Mouse (Mus musculus) lung, adult 2 months (tissue): ENCODE measurements around the gene Noxo1. TPM values are rescaled to one million over a fixed set of nuclear protein-coding genes. Genes with fewer than 3 reads are reported as not detected.

Source experiments
- DNase-seq: peaks from one replicate; pipeline ENCODE4 v3.0.0; 2022
- H3K4me1 ChIP-seq: fragments of 200-500 bp; 2 replicates; pipeline ENCODE4 v1.6.1; 2011; ENCODE audit warnings: low read length; ENCODE audit not compliant: control insufficient read depth, insufficient read depth
- H3K4me3 ChIP-seq: fragments of 200-500 bp; replicated peaks from 2 replicates; pipeline ENCODE3; 2011; ENCODE audit warnings: low read depth, mild to moderate bottlenecking, control low read depth, low read length; ENCODE audit errors: extremely low read depth
- CTCF ChIP-seq: fragments of 200-500 bp; IDR thresholded peaks from 2 replicates; pipeline ENCODE4 v1.5.1; 2011; ENCODE audit warnings: mild to moderate bottlenecking, low read length, control low read depth; ENCODE audit not compliant: insufficient read depth
- POLR2A ChIP-seq: fragments of 200-500 bp; IDR thresholded peaks from 2 replicates; pipeline ENCODE4 v1.6.1; 2011; ENCODE audit warnings: low read depth, mild to moderate bottlenecking, control low read depth, low read length, borderline replicate concordance; ENCODE audit errors: extremely low read depth
- WGBS: fragments of 180-500 bp; shearing (Covaris S2); methylation state at CpG from one replicate; pipeline ENCODE4 v1.1.7; 2018; 5-methylcytosine and 5-hydroxymethylcytosine counted together
- polyA plus RNA-seq: library from polyadenylated mRNA; depleted of rRNA; stranded (reverse); fragments of >200 nt; gene quantifications from 2 replicates; pipeline ENCODE4 v1.2.3, GENCODE M21; 2012; rRNA removed

Gene Noxo1
- polyA plus RNA-seq, result 13.2 and 14.2 TPM in 2 replicates

GRCm38 (mm10) chr17:24696011-24696697 is at the start of gene Noxo1, which contains the start of gene Gfer:
Gene Noxo1 (plus strand): TSS chr17:24696234.
Gene Gfer (minus strand): TSS chr17:24696156.
- peaks cover 2% of the 10 kb centered on the region for H3K4me1 ChIP-seq
- TF ChIP-seq POLR2A, result peak; percentile 43; the same call in 1 of the 2 replicates
- no peak for TF ChIP-seq CTCF
- WGBS, result 1% methylated on average over 72 of the region's 76 CpGs
- H3K4me3 ChIP-seq, result peak within 1 kb of the TSS; percentile 99
- DNase-seq, result peak; percentile 82

GRCm38 (mm10) chr17:24646381-24646780 is 49.7 kb upstream of the Noxo1 start:
- WGBS, result 49% methylated on average over 4 of the region's 4 CpGs
- no peak for DNase-seq
- TF ChIP-seq POLR2A (no peak), CTCF (no peak)
- H3K4me1 ChIP-seq, result peaks cover 24% of the 10 kb centered on the region
- peak overlapping the region; percentile 30 for H3K4me3 ChIP-seq

DNA sequence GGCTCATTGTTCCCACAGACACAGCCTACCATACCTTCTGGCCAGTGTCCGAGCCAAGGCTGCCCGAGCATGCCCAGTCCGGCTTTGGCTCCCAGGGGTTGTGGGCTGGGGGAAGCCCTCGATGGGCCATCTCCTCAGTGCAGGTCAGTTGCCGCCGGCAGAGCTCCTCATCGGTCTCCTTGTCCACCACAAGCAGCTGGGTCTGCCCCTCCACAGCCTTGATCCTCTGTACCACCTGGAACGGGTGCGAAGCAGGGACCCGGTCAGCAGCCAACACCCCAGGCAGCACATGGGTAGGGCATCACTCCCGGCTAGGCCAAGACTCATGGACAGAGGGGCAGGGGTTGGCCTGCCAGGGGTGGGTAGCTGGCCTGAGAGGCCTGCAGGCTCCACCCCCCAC is 48.5 kb upstream of the Noxo1 start:
- H3K4me3 ChIP-seq, result peak overlapping the region; percentile 58
- no peak for DNase-seq
- 43% methylated on average over 11 of the region's 11 CpGs for WGBS
- peaks cover 26% of the 10 kb centered on the region for H3K4me1 ChIP-seq
- TF ChIP-seq POLR2A (no peak; the same call in 1 of the 2 replicates), CTCF (no peak)

DNA sequence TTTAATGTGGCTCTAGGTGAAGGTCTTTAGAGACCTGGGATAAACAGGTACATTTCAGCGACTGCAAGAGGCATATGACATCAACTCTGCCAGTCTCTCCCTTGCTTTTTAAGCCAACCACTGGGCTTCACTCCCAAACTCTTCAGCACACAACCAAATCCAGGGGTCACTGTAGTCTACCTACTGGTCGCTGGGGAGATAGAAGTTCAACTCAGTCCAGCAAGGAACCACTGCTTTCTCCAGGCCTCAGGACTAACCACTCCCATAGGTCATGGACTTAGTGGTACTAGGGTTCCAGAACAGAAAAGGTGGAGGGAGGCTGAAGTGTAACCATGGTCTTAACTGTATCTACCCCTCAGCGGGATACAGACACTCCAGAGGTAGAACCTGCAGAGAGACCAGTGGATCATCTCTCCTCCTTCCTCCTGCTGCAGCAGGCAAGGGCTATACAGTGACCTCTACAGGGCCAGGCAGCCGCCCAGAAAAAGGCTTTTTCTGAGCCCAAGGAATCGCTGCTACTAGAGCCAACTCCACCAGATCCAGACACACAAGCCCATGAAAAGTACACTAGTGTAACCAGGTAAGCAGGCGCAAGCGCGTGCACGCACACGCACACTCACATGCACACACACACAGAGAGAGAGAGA is 47.2 kb upstream of the Noxo1 start:
- TF ChIP-seq POLR2A (no peak), CTCF (no peak)
- Histone ChIP-seq H3K4me1 (peaks cover 26% of the 10 kb centered on the region), H3K4me3 (peak overlapping the region; percentile 65)
- DNase-seq, result no peak
- WGBS, result 35% methylated on average over 10 of the region's 10 CpGs

- TF ChIP-seq CTCF (no peak), POLR2A (0 out of 2 replicates have a peak, but pooled peaks have one; percentile 19)
- Histone ChIP-seq H3K4me3 (peak overlapping the region; percentile 65), H3K4me1 (peaks cover 23% of the 10 kb centered on the region)
- DNase-seq, result peak; percentile 75
- whole genome bisulfite sequencing, result under 1% methylated on average over 35 of the region's 35 CpGs
Observed at GRCm38 (mm10) chr17:24649581-24650069, 46.4 kb upstream of the Noxo1 start.

- peak within 1 kb of the TSS; percentile 65 for H3K4me3 ChIP-seq
- peaks cover 21% of the 10 kb centered on the region for H3K4me1 ChIP-seq
- under 1% methylated on average over 41 of the region's 41 CpGs for WGBS
- peak; percentile 78 for DNase-seq
- TF ChIP-seq CTCF (no peak), POLR2A (peak; percentile 80; the same call in 1 of the 2 replicates)
Observed at GRCm38 (mm10) chr17:24650070-24650616, 45.9 kb upstream of the Noxo1 start, which contains the start of gene Slc9a3r2. Gene Slc9a3r2 (minus strand): TSS chr17:24650327.

- TF ChIP-seq POLR2A (no peak), CTCF (no peak)
- Histone ChIP-seq H3K4me3 (peak overlapping the region; percentile 57), H3K4me1 (peaks cover 16% of the 10 kb centered on the region)
- DNase-seq, result no peak
- WGBS, result 44% methylated on average over 4 of the region's 4 CpGs
Observed at GRCm38 (mm10) chr17:24650766-24651165, 45.3 kb upstream of the Noxo1 start.

- DNase-seq, result no peak
- Histone ChIP-seq H3K4me3 (no peak overlapping the region), H3K4me1 (peaks cover 14% of the 10 kb centered on the region)
- TF ChIP-seq CTCF (no peak), POLR2A (no peak)
- WGBS, result 43% methylated on average over 3 of the region's 3 CpGs
Observed at GRCm38 (mm10) chr17:24651835-24652234, 44.2 kb upstream of the Noxo1 start.

- Histone ChIP-seq H3K4me3 (peak overlapping the region; percentile 27), H3K4me1 (peaks cover 18% of the 10 kb centered on the region)
- 4% methylated on average over 19 of the region's 19 CpGs for WGBS
- TF ChIP-seq CTCF (peak; percentile 86), POLR2A (no peak)
- peak; percentile 84 for DNase-seq
Observed at GRCm38 (mm10) chr17:24653967-24654710, 41.9 kb upstream of the Noxo1 start.
